ENCODE assay signal across 8 mouse cellular contexts in genomic region chr17:67006740-67007385, GRCm38 (mm10).
DNase-seq lines count a peak whose midpoint lies in the region; ATAC-seq lines count a peak whose summit lies in the region.
"Had no signal": no experiment of that assay in that cellular context is flagged by ENCODE, and none has a peak within 500 bp of the region (broad histone marks: within the 10 kb centered on the region; RNA-seq: fewer than 3 reads in every experiment).

No protein-coding gene starts in this region.

- H3K4me1 ChIP-seq in brown adipose tissue, adult 24 weeks (ENCODE audit: control insufficient read depth, insufficient read depth, insufficient read length, low read length), result peaks cover 2% of the 10 kb centered on the region; the same call in 1 of the 2 replicates
- H3K4me1 ChIP-seq in kidney, embryonic 14.5 days (ENCODE audit: control insufficient read depth, insufficient read depth, low read length), result no peaks in the 10 kb centered on the region

- no peaks in the 10 kb centered on the region for H3K36me3 ChIP-seq in kidney, embryonic 14.5 days (ENCODE audit: control insufficient read depth, insufficient read depth, low read length)

- H3K4me2 ChIP-seq in kidney, embryonic 14.5 days (replicated peaks; ENCODE audit: low read depth, low read length), result no peak overlapping the region

- WGBS in kidney, embryonic 14.5 days, result 74% methylated on average over 14 of the region's 14 CpGs

- peak; percentile 46; the same call in 1 of the 2 replicates for ATAC-seq in kidney, embryonic 14.5 days (ENCODE audit: low FRiP score, low TSS enrichment)
- ATAC-seq in erythroblast, adult 5-6 weeks (replicated peaks; ENCODE audit: low FRiP score, poor library complexity, severe bottlenecking), result no peak

- H3K27me3 ChIP-seq in kidney, embryonic 14.5 days (ENCODE audit: control insufficient read depth, insufficient read depth, low read length), result no peaks in the 10 kb centered on the region

- no peak overlapping the region for H3K9ac ChIP-seq in kidney, embryonic 14.5 days (ENCODE audit: low read depth, low read length)

- no peaks in the 10 kb centered on the region; the same call in 1 of the 2 replicates for H3K9me3 ChIP-seq in kidney, embryonic 14.5 days (ENCODE audit: control insufficient read depth, low read length)

- DNase-seq in embryo, embryonic 11 days, result peak; percentile 38
- DNase-seq in heart, adult 18-20 months, result peak; percentile 95 to 96
- DNase-seq in left cerebral cortex, postnatal 36 days (ENCODE audit: low spot score in 2 of 2), result peak; percentile 83 to 85
- DNase-seq in ovary, postnatal 14 days (ENCODE audit: low spot score), result peak; percentile 43

- H3K4me3 ChIP-seq in brown adipose tissue, adult 24 weeks (ENCODE audit: insufficient read depth, low read depth, low read length), result no peak overlapping the region
- H3K4me3 ChIP-seq in kidney, embryonic 14.5 days (ENCODE audit: low read length), result no peak overlapping the region

- intact Hi-C loops in left cerebral cortex, postnatal 36 days (cut with DNase I), result no loop called here

- peak overlapping the region; percentile 76 for H3K27ac ChIP-seq in brown adipose tissue, adult 24 weeks (replicated peaks; ENCODE audit: low read depth, low read length)
- no peak overlapping the region for H3K27ac ChIP-seq in kidney, embryonic 14.5 days (ENCODE audit: low read depth, low read length)
- H3K27ac ChIP-seq: macrophage had no signal

Comparison
In these comparisons a context has a peak if more than half of its experiments do, and no peak if none do; other contexts are left out.
1. DNase-seq: peak in every context shown above with its lines; median percentile 96 in heart, adult 18-20 months; 84 in left cerebral cortex, postnatal 36 days; 43 in ovary, postnatal 14 days; 38 in embryo, embryonic 11 days.